Mouse (Mus musculus) limb, embryonic 12.5 days (tissue): Measurements from ENCODE around the gene Sapcd1. TPM values are rescaled to one million over a fixed set of nuclear protein-coding genes. Genes with fewer than 3 reads are reported as not detected.
"Not testable (repeated sequence)": the region's sequence is repeated elsewhere in the genome, so short reads cannot be mapped to it uniquely, and the experiment has no call there.

ENCODE experiments used
- ATAC-seq: fragments of 200-750 bp; cut with Nextera tagmentation; 2 replicates; pipeline ENCODE4 v1.8.0; 2017; ENCODE audit warnings: low read depth, moderate TSS enrichment; ENCODE audit not compliant: insufficient number of reproducible peaks, insufficient read depth, low FRiP score, low TSS enrichment
- H3K27ac ChIP-seq: fragments of 300-500 bp; sonication (generic); 2 replicates; pipeline ENCODE4 v1.5.1; 2016; ENCODE audit warnings: mild to moderate bottlenecking, moderate library complexity
- H3K27me3 ChIP-seq: fragments of 300-500 bp; sonication (generic); 2 replicates; pipeline ENCODE4 v1.6.1; 2016; ENCODE audit warnings: mild to moderate bottlenecking, moderate library complexity
- H3K36me3 ChIP-seq: fragments of 300-500 bp; sonication (generic); 2 replicates; pipeline ENCODE4 v1.6.1; 2016; ENCODE audit warnings: mild to moderate bottlenecking, moderate library complexity
- H3K4me1 ChIP-seq: fragments of 300-500 bp; sonication (generic); replicated peaks from 2 replicates; pipeline ENCODE4 v1.6.1; 2016
- H3K4me2 ChIP-seq: fragments of 300-500 bp; sonication (generic); 2 replicates; pipeline ENCODE4 v1.6.1; 2016; ENCODE audit warnings: mild to moderate bottlenecking, moderate library complexity
- H3K4me3 ChIP-seq: fragments of 300-500 bp; sonication (generic); replicated peaks from 2 replicates; pipeline ENCODE4 v1.5.1; 2016; ENCODE audit warnings: mild to moderate bottlenecking
- H3K9ac ChIP-seq: fragments of 300-500 bp; sonication (generic); replicated peaks from 2 replicates; pipeline ENCODE4 v1.6.1; 2016; ENCODE audit warnings: mild to moderate bottlenecking, moderate library complexity
- H3K9me3 ChIP-seq: fragments of 300-500 bp; sonication (generic); 2 replicates; pipeline ENCODE4 v1.6.1; 2016; ENCODE audit warnings: mild to moderate bottlenecking, moderate library complexity
- WGBS: fragments of 180-500 bp; shearing (Covaris S2); methylation state at CpG from one replicate; pipeline ENCODE4 v1.1.7; 2016; 5-methylcytosine and 5-hydroxymethylcytosine counted together
- polyA plus RNA-seq: library from polyadenylated mRNA; unstranded; fragments of >200 nt; fragmentation: Nextera tagmentation; extraction: Ambion mirVana; gene quantifications from 2 replicates; pipeline ENCODE4 v1.2.1, GENCODE M21; 2016

Sapcd1 gene
- polyA plus RNA-seq, 1 experiment from 2014 or later, result 3.2 TPM

DNA sequence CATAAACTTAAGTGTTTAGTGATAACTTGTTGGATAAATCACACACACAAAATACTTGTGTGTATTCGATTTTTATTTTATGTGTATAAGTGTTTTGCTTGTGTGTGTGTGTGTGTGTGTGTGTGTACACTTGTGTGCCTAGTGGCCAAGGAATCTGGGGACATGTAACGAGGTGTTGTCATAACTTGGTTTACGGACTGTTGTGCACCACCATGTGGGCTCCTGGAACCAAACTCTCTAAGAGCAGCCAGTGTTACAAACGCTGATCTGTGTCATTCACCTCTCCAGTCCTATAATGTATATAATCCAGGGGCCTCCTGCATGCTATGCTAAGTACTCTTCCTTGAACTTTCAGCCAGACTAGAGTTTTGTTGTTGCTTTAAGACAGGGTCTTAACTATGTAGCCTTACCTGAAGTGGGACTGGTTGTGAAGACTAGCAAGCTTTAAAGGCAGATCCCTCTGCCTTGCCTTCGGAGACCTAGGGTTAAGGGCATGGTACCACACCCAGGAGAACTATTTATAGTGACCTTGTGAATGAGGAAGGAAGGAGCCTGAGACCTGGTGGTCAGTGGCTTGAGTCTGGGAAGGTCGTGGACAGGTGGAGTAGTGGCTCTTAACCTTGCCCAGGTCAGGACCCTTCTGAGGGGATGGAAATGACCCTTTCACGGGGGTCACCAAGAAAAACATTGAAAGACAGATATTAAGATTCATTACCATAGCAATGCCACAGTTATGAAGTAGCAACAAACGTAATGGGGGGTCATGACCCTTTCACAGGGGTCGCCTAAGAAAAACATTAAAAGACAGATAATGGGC is 24.6 kb downstream of the Sapcd1 start:
- Histone ChIP-seq H3K4me3 (peak overlapping the region; percentile 87; the same call in 1 of the 2 replicates), H3K9me3 (no peaks in the 10 kb centered on the region), H3K36me3 (peaks cover 52% of the 10 kb centered on the region), H3K9ac (peak overlapping the region; percentile 95), H3K27ac (no peak overlapping the region; the same call in 1 of the 2 replicates), H3K4me2 (peak overlapping the region; percentile 97), H3K27me3 (no peaks in the 10 kb centered on the region), H3K4me1 (peaks cover 35% of the 10 kb centered on the region)
- WGBS, result 63% methylated on average over 9 of the region's 9 CpGs
- ATAC-seq, result no peak

DNA sequence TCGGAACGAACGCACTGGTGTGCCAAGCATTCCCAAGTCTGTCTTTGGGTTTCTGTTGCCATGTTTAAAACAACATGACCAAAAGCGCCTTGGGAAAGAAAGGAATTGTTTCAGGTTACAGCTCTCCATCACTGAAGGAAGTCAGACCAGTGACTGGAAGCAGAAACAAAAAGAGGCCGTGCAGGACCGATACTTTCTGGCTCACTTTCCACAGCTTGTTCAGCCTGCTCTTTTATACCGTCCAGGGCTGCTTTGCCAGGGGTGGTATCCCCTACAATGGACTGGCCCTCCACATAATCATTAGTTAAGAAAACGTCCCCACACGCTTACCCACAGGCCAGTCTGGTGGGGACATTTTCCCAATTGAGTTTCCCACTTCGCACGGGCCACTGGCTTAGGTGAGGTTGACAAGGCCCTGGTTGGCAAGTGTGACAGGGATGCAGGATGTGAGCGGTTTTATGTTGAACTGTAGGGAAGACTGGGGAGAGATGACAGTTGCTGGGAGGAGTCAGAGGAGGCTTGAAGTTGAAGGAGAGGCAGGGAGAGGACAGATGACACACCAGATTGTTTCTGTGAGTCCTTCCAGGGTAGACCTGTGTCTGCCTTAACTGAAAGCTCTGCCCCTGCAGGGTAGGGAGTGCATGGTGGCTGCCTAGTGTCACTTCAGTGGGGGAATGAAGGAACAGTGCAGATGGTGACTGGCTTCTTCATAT is 25.5 kb downstream of the Sapcd1 start:
- H3K4me2 ChIP-seq, result peak overlapping the region; percentile 97
- H3K4me3 ChIP-seq, result peak overlapping the region; percentile 87
- peaks cover 35% of the 10 kb centered on the region for H3K4me1 ChIP-seq
- H3K36me3 ChIP-seq, result peaks cover 52% of the 10 kb centered on the region
- H3K27ac ChIP-seq, result peak overlapping the region; percentile 98
- H3K27me3 ChIP-seq, result no peaks in the 10 kb centered on the region
- H3K9ac ChIP-seq, result peak overlapping the region; percentile 95
- H3K9me3 ChIP-seq, result no peaks in the 10 kb centered on the region
- WGBS, result 11% methylated on average over 12 of the region's 12 CpGs
- ATAC-seq, result no peak

DNA sequence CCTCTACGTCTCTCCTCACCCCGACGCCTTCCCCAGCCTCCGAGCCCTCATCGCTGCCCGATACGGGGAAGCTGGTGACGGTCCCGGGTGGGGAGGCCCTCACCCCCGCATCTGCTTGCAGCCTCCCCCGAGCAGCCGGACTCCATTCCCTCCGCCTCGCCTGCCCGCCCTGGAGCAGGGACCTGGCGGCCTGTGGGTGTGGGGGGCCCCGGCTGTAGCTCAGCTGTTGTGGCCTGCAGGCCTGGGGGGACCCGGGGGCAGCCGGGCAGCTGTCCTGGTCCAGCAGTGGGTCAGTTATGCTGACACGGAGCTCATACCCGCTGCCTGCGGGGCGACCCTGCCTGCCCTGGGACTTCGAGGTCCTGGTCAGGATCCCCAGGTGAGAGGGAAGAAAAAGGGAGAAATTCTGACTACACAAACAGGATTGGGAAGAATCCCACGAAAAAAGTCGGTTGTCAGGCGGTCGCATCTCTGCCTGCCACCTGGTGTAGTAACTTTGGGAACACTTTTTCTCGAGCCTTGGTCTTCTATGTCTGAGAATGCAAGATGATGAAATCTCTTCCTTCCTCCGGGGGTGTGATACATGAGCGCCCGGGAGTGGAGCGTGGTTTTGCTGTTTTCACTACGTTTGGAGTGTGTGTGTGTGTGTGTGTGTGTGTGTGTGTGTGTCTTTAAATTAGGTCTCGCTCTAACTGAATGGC is 26.2 kb downstream of the Sapcd1 start:
- peak; percentile 18; the same call in 1 of the 2 replicates for ATAC-seq
- peak overlapping the region; percentile 87 for H3K4me3 ChIP-seq
- peak overlapping the region; percentile 98 for H3K27ac ChIP-seq
- peak overlapping the region; percentile 95 for H3K9ac ChIP-seq
- H3K4me1 ChIP-seq, result peaks cover 38% of the 10 kb centered on the region
- no peaks in the 10 kb centered on the region for H3K27me3 ChIP-seq
- H3K36me3 ChIP-seq, result peaks cover 51% of the 10 kb centered on the region
- peak overlapping the region; percentile 97 for H3K4me2 ChIP-seq
- WGBS, result under 1% methylated on average over 35 of the region's 35 CpGs
- no peaks in the 10 kb centered on the region for H3K9me3 ChIP-seq

DNA sequence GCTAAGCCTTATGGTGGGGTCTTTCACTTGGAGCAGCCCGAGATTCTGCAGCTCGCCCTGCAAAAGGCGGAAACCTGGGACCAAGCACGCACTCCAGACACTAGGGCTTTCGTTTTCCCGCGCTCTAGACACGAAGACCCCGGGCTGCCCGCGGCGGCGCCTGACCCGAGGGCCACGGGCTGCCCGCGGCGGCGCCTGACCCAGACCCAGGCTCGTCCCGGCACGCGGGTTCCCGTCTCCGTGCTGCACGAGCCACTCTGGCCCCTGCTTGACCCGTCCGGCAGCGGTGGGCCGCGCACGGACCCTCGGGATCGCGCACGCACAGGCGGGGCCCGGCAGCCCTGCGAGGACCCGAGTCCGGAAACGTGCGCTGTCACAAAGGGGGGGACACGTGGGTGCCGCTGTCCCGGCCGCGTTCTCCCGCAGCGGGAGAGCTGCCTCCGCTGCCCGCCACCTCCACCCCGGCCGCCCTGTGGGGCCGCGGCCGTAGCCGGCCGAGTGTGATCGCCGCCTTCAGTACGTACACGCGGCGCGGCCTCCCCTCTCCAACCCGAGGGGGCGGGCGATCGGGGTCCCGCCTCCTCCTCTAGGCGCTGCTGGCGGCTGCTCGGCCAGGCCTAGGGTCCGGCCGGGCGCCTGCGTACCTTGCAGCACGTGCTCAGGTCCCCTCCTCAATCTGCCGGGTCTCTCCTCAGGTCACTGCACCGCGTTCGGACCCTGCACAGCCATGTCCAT is 26.9 kb downstream of the Sapcd1 start, which contains the start of gene Vars:
Gene Vars (plus strand): TSS at position 271 of the 735 bp plus-strand sequence.
- WGBS, result under 1% methylated on average over 77 of the region's 83 CpGs
- peak within 1 kb of the TSS; percentile 95 for H3K9ac ChIP-seq
- H3K9me3 ChIP-seq, result no peaks in the 10 kb centered on the region
- peak; percentile 89 for ATAC-seq
- H3K36me3 ChIP-seq, result peaks cover 50% of the 10 kb centered on the region
- no peaks in the 10 kb centered on the region for H3K27me3 ChIP-seq
- H3K27ac ChIP-seq, result peak within 1 kb of the TSS; percentile 98
- peak within 1 kb of the TSS; percentile 97 for H3K4me2 ChIP-seq
- peaks cover 40% of the 10 kb centered on the region for H3K4me1 ChIP-seq
- H3K4me3 ChIP-seq, result peak within 1 kb of the TSS; percentile 87

DNA sequence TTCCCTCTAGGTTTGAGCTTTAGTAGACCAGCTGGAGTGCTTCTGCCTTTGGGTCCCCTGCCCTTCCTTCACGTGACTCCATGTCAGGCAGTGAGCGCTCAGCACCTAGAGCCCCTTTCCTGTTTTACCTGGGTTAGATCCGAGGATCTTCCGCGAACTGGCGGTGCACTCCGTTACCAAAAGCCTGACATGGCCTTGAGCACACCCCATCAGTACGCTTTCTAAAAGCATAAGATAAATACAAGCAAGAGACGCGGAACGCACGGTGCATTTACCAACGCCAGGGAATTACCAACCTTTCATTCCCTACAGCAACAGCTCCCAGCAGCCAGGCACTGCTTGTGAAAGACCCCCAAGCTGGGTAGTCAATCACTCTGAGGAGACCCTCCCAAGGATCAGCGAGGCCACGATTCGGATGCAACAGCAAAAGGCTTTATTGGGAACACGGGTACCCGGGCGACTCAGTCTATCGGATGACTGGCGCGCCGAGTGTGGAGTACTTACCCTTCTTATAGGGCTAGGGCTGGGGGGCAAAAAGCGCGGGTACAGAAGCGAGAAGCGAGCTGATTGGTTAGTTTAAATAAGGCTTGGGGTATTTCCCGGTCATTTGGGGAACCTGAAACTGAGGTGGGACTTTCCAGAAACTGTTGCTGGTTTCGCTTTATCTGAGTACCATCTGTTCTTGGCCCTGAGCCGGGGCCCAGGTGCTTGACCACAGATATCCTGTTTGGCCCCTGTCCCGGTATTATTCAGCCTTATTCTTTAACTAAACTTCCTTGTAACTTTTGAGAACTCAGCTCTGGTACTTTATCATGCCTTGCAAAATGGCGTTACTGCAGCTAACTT is 27.7 kb downstream of the Sapcd1 start:
- WGBS, result 26% methylated on average over 30 of the region's 32 CpGs
- Histone ChIP-seq H3K4me2 (peak overlapping the region; percentile 97), H3K36me3 (peaks cover 46% of the 10 kb centered on the region), H3K4me3 (peak overlapping the region; percentile 87), H3K9ac (peak overlapping the region; percentile 95), H3K4me1 (peaks cover 40% of the 10 kb centered on the region), H3K27ac (peak overlapping the region; percentile 98)
- not testable (repeated sequence) for ATAC-seq, H3K9me3 ChIP-seq, H3K27me3 ChIP-seq

DNA sequence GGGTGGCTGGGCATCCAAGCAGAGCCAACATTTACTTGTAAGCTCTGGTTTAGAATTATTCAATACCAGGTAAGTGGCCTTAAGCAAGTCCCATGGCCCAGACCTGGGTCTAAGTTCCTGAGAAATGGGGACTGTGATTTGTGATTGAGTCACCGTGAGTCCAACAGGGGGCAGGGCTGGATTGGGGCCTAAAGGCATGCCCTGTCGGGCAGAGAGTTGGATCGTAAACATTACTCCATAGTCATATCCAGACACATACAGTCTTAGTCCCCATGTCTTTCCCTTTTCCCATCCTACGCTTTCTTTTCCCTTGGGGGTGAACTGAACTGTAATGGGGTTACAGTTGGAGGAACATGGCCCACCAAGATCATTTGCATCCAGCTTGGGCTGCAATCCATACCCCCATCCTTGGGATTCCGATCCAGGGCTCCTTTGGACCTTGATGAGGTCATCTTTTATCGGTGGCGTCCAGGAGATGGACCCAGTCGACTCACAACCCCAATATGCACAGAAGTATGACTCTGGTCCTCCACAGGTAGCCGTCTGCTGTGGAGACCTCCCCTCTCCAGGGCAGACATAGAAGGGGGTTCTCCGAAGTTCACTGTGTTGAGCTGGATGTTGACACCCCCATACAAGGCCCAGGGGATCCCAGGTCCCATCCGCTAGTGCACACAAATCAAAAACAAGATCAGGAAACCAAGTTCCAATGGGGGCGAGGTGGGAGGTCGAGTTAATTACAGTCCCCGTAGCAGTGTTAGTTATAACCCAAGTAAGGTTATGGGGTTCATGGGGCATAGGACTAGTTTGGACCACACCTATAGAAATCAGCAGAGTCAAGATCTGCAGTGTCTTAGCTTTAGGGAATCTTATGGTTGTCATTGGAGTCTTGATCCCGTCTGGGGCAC is 29.0 kb downstream of the Sapcd1 start:
- H3K4me3 ChIP-seq, result peak overlapping the region; percentile 87
- H3K9me3 ChIP-seq, result no peaks in the 10 kb centered on the region
- H3K27ac ChIP-seq, result no peak overlapping the region
- peaks cover 40% of the 10 kb centered on the region for H3K4me1 ChIP-seq
- H3K36me3 ChIP-seq, result peaks cover 36% of the 10 kb centered on the region
- no peaks in the 10 kb centered on the region for H3K27me3 ChIP-seq
- 0 out of 2 replicates have a peak overlapping the region, but pooled peaks have one; percentile 8 for H3K9ac ChIP-seq
- no peak for ATAC-seq
- WGBS, result 93% methylated on average over 15 of the region's 15 CpGs
- H3K4me2 ChIP-seq, result peak overlapping the region; percentile 97

DNA sequence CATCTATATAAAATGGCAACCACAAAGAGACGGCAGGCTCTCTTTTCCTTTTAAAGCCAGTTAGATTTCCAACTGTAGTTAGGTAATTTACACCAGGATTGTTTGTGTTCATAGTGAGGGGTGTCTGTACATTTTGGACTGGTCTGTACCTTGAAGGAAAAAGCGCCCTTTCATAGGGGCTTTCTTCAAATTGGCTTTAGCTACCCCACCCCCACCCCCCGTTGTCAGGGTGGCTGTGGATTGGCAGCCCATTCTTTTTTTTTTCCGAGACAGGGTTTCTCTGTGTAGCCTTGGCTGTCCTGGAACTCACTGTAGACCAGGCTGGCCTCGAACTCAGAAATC is 30.7 kb downstream of the Sapcd1 start:
- peaks cover 25% of the 10 kb centered on the region for H3K4me1 ChIP-seq
- 97% methylated on average over 5 of the region's 5 CpGs for WGBS
- 0 out of 2 replicates have a peak overlapping the region, but pooled peaks have one; percentile 8 for H3K4me2 ChIP-seq
- H3K36me3 ChIP-seq, result peaks cover 40% of the 10 kb centered on the region
- no peak overlapping the region for H3K27ac ChIP-seq
- no peaks in the 10 kb centered on the region for H3K9me3 ChIP-seq
- H3K9ac ChIP-seq, result no peak overlapping the region
- ATAC-seq, result no peak
- H3K4me3 ChIP-seq, result no peak overlapping the region
- H3K27me3 ChIP-seq, result no peaks in the 10 kb centered on the region

DNA sequence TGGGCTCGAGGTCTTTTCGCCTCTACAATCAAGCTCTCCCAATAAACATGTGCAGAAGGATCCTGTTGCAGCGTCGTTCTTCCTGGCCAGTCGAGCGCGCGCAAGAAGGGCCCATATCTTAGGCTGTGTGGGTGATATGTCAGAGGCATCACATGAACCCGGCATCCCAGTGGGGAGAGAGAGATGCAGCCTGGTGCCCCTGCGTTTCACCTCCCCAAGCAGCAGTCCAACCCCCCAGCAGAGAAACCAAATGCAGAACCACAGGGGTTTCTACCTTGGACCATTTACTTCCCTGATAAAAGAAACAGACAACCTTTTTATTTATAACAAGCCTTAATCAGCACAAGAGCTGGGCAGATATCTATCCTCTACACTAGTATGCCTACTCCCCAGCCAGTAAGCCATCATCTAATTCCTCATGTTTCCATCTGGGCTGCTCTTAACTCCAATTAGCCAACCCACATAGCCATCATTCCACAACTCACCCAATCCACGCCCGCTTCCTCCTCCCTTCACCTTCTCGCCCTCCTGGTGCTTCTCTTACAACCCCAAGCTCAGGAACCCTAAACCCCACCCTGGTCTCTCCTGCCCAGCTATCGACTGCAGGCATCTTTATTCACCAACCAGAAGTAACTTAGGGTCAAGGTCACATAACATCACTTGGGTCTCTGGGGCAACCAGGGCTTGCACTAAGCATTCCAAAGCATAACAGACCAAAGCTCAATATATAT is 31.2 kb downstream of the Sapcd1 start:
- no peak for ATAC-seq
- H3K4me1 ChIP-seq, result peaks cover 23% of the 10 kb centered on the region
- H3K9ac ChIP-seq, result no peak overlapping the region
- H3K36me3 ChIP-seq, result peaks cover 40% of the 10 kb centered on the region
- no peaks in the 10 kb centered on the region for H3K9me3 ChIP-seq
- peak overlapping the region; percentile 8; the same call in 1 of the 2 replicates for H3K4me2 ChIP-seq
- no peaks in the 10 kb centered on the region for H3K27me3 ChIP-seq
- 92% methylated on average over 13 of the region's 14 CpGs for WGBS
- H3K27ac ChIP-seq, result no peak overlapping the region
- no peak overlapping the region for H3K4me3 ChIP-seq

DNA sequence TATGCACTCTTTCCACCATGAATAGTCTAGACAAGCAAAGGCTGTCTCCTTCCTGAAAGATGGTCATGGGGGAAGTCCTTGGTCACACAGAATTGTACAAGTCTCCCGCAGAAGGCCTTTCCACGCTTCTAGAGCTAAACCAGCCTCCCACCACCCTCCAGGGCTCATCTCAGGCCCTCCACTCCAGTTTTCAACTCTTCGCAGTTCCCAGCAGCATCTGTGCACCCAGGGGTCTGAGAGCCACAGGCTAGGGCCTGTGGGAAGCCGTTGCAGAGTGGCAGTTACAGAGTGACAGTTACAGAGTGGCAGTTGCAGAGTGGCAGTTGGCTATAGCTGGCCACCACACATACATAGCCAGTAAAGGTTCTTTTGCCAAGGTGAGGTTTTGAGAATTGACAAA is 31.9 kb downstream of the Sapcd1 start:
- not testable (repeated sequence) for ATAC-seq, H3K27me3 ChIP-seq, H3K4me3 ChIP-seq, H3K27ac ChIP-seq, H3K9me3 ChIP-seq, H3K9ac ChIP-seq, H3K4me2 ChIP-seq
- Histone ChIP-seq H3K4me1 (peaks cover 23% of the 10 kb centered on the region), H3K36me3 (peaks cover 47% of the 10 kb centered on the region)
- 93% methylated on average over 4 of the region's 4 CpGs for WGBS
